Mouse (Mus musculus) adrenal gland (tissue): Measurements from ENCODE around the gene C8b.

Source experiments
- intact Hi-C: fragments of 180-260 bp; cut with DNase I; formaldehyde crosslinking; loops from one replicate; pipeline ENCODE4 v1.15.1; 2025

The C8b gene

DNA sequence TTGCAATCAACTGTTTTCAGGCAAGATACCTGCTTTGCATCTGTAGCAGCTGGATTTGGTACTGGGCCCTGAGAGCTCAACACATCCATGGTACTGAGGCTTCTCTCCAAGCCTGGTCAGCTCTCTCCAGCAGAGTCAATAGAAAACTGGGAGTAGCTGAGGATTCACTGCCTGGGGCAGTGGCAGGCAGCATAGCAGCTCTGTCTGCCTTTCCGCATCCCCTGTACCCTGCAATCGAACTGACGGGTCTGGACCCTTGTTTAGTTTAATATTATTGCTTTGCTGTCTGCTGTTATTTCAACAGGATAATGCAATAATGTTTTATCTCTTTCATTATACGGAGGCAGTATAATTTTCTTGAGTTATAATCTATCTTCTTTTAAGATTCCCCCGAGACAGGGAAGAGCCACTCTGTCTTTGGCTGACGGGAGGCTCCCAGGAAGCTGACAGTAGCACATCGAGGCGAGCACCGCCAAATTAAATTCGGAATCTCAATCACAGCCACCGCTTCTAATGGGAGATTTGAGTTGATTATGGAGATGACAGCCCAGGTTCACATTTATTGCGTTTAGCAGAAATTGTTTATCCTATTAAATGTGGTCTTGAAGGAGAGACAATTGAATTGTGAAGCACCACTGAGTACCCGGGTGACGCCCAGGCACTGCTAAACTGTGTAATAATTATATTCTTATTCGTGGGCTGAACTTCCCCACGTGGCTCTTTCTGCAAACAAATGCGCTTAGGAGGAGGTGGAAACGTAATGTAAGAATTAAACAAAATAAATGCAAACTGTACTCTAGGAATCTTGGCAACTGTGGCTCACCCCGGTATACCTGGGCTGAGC lies 39.5 kb downstream of the C8b start:
- intact Hi-C loops: no loop called here

DNA sequence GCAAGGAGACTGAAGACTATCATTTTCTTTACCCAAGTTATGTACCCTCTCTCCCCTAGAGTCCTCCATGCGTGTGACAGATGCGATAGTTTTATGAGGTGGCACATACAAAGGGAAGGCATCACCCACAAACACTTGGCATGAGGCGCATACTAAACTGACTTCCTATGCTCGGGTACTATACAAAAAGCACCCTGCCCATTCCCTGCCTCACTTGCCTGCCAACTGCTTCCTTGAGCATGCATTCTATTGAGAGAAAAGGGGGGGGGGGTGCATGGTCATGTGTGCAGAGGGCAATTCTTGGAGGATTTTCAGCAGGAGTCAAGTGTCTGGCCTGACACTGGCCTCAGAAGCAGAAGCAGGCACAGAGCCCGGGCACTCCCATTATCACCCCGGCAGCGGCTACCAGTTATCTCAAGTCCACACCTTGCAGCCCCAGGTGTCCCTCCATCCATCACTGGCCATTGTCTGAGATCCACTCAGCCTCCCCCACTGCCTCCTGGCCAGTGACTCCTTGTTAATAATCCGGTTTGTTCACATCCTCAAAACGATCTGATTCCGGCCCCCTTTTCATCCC lies 44.7 kb downstream of the C8b start:
- intact Hi-C loops: no loop called here

DNA sequence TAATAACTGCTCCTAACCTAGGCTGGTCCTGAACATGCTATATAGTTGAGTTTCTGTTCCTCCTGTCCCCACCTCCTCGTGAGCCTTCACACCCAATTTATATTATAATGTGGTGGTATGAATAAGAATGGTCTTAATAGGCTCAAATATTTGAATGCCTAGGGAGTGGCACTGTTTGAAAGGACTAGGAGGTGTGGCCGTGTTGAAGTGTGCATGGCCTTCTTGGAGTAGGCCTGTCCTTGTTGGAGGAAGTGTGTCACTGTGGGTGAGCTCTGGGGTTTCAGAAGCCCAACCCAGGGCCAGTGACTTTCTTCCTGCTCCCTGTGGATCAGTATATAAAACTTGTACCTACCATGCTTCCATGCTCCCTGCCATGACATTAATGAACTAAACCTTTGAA lies 47.5 kb downstream of the C8b start:
- intact Hi-C loops: no loop called here

DNA sequence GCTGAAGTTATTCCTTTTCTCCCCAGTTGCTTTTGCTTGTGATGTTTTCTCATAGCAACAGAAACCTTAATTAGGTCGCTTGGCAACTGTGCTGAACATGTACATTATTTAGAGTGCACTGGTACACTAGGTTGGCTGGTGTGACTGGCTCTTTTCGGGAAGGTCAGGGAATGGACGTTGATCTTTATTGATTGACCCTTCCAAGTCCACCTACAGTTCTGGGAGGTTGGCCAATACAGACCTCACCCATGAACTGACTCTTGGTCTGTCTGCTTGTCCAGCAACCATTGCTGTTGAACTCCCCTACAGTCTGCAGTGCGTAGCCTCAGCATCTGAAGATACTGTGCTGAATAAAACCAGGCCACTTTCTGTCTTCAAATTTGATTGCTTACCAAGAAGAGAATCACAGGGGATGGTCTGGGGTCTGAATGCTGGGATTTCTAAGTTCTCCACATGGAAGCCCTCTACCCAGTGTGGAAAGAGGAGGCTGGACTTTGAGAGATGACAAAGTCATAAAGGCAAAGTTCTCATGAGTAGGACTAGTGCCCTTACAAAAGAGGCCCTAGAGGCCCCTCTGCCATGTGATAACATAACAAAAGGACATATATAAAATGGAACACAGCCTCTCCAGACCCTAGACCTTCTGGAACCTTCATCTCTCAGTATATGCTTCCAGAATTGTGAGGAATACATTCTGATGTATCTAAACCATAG lies 50.6 kb downstream of the C8b start:
- intact Hi-C loops: loop anchor here (5.0 kb wide), 1 partner anchor 94 kb away; no protein-coding TSS in a partner anchor

GRCm38 (mm10) chr4:104817509-104817908 lies 51.4 kb downstream of the C8b start:
- intact Hi-C loops: loop anchor here (5.0 kb wide), 1 partner anchor 95 kb away; no protein-coding TSS in a partner anchor

DNA sequence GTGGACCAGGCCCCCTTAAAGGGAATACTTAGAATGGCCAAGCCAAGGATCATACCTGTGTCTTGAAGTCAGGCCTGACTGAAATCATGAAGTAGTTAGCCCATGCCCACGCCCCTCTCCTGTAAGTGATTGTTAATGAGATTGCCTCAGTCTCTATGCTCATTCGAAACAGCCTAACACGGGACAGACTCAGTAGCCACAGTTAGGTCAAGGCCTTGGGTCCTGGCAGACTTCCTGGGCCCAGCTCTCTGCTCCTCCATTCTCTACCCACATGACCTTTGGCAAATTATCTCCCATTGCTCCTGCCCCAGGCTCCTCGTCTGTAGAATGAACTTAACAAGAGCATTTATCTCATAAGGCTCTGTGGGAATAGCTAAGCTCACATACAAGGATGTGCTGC lies 52.9 kb downstream of the C8b start:
- intact Hi-C loops: loop anchor here (5.0 kb wide), 1 partner anchor 97 kb away; no protein-coding TSS in a partner anchor

GRCm38 (mm10) chr4:104819891-104820290 lies 53.8 kb downstream of the C8b start:
- intact Hi-C loops: loop anchor here (5.0 kb wide), 1 partner anchor 98 kb away; no protein-coding TSS in a partner anchor

- intact Hi-C loops: no loop called here
Measured at GRCm38 (mm10) chr4:104823597-104824101, 57.5 kb downstream of the C8b start.

DNA sequence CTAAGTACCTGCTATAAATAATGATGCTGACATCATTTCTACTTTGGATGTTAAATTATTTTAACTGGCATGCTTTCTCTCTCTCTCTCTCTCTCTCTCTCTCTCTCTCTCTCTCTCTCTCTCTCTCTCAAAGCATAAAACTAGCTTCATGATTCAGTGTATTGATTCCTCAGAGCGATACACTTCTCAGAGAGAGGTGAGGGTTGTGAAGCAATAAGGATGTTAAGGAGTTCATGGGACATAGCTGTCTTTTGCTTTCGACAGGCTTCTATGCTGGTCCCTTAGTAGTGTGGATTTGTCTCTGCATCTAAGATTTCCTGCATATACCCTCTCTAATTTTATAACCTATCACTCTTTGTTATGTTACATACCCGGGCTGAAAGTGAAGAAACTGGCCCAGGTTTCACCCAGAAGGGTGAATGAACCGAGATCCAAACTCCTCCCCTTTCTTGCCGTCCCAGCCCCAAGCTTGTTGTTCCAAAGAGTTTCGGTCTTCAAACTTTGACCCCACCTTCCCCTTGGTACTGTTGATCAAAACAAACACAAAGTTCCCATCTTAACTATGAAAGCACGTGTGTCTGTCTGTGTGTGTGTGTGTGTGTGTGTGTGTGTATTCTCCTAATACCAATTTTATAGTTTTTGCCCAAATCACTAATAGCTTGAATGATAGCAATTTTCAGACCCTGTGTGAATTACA lies 58.4 kb downstream of the C8b start:
- intact Hi-C loops: no loop called here

- intact Hi-C loops: no loop called here
Measured at GRCm38 (mm10) chr4:104828939-104829338, 62.8 kb downstream of the C8b start.

GRCm38 (mm10) chr4:104835096-104835495 lies 69.0 kb downstream of the C8b start:
- intact Hi-C loops: no loop called here

DNA sequence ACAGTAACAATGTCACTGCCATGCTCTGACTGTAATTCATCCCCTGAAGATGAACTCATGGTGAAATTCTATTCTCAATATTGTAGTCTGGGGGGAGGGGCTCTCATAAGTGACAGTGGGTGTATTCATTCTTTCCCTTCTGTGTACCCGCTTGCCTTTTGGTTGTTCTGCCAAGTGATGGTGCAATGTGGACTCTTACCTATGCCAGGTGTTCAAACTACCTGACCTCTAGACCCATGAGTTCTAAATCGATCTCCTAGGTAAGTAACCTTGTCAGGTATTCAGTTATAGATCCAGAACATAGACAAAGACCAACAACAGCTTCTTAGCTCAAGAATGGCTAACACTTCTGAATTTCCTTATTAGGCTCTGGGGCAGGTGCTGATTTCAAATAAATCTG lies 72.2 kb downstream of the C8b start:
- intact Hi-C loops: no loop called here

DNA sequence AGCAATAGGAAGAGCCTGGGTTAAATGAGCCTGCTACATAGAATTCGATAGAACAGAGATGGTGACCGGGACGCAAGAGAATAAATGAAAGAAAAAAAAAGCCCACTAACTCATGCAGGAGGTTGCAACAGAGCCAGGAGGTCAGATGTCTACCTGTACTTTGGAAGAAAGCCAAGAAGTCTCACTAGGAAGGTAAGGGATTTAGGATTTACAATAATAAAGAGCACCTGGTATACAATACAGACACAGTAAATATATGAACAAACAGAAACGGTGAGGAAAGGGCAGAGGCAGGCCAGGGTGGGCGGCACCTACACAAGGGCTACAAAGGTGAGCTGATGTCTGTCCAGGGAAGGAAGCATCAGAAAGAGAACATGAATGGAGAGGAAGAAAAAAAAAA lies 76.1 kb downstream of the C8b start:
- intact Hi-C loops: no loop called here

GRCm38 (mm10) chr4:104843546-104843945 lies 77.4 kb downstream of the C8b start:
- intact Hi-C loops: no loop called here
